Mouse (Mus musculus) heart, postnatal 0 days (tissue): ENCODE data around the gene Fzd7. TPM values are rescaled to one million over a fixed set of nuclear protein-coding genes. Genes with fewer than 3 reads are reported as not detected.

Source experiments
- ATAC-seq: fragments of 200-750 bp; cut with Nextera tagmentation; 2 replicates; pipeline ENCODE4 v1.8.0; 2017; ENCODE audit warnings: low read depth, moderate number of reproducible peaks, moderate library complexity; ENCODE audit not compliant: insufficient read depth
- DNase-seq: peaks from one replicate; pipeline ENCODE4 v3.0.0-alpha.2; 2016; ENCODE audit warnings: low spot score
- H3K27ac ChIP-seq: fragments of 300-500 bp; sonication (generic); 2 replicates; pipeline ENCODE4 v1.5.1; 2014; ENCODE audit warnings: low read depth, mild to moderate bottlenecking
- H3K27me3 ChIP-seq: fragments of 300-500 bp; sonication (generic); 2 replicates; pipeline ENCODE4 v1.6.1; 2014; ENCODE audit warnings: low read length, mixed read lengths; ENCODE audit not compliant: control insufficient read depth, insufficient read depth
- H3K36me3 ChIP-seq: fragments of 300-500 bp; sonication (generic); replicated peaks from 2 replicates; pipeline ENCODE4 v1.6.1; 2014; ENCODE audit warnings: low read length, mixed read lengths; ENCODE audit not compliant: control insufficient read depth, insufficient read depth
- H3K4me1 ChIP-seq: fragments of 300-500 bp; sonication (generic); 2 replicates; pipeline ENCODE4 v1.6.1; 2014; ENCODE audit warnings: antibody characterized with exemption; ENCODE audit not compliant: control insufficient read depth, insufficient read depth
- H3K4me2 ChIP-seq: fragments of 300-500 bp; sonication (generic); 2 replicates; pipeline ENCODE4 v1.6.1; 2014; ENCODE audit warnings: low read depth, mild to moderate bottlenecking, low read length, moderate library complexity
- H3K4me3 ChIP-seq: fragments of 300-500 bp; sonication (generic); 2 replicates; pipeline ENCODE4 v1.5.1; 2014; ENCODE audit warnings: low read depth, low read length
- H3K9ac ChIP-seq: fragments of 300-500 bp; sonication (generic); replicated peaks from 2 replicates; pipeline ENCODE4 v1.6.1; 2014; ENCODE audit warnings: low read depth, low read length, mixed read lengths
- H3K9me3 ChIP-seq: fragments of 300-500 bp; sonication (generic); replicated peaks from 2 replicates; pipeline ENCODE4 v1.6.1; 2016; ENCODE audit warnings: low read length; ENCODE audit not compliant: control insufficient read depth
- CTCF ChIP-seq: IDR thresholded peaks from 2 replicates; pipeline ENCODE4 v1.5.1; 2016; ENCODE audit warnings: antibody characterized with exemption, control low read depth, low read depth
- EP300 ChIP-seq: IDR thresholded peaks from 2 replicates; pipeline ENCODE4 v1.6.1; 2016; ENCODE audit warnings: antibody characterized with exemption, low read depth
- whole genome bisulfite sequencing: fragments of 180-500 bp; shearing (Covaris S2); extraction: QIAGEN DNeasy Blood & Tissue Kit; methylation state at CpG from one replicate; pipeline ENCODE4 v1.1.7; 2014; 5-methylcytosine and 5-hydroxymethylcytosine counted together
- polyA plus RNA-seq: library from polyadenylated mRNA; unstranded; fragments of >200 nt; fragmentation: Nextera tagmentation; extraction: Ambion mirVana; gene quantifications from 2 replicates; pipeline ENCODE4 v1.2.1, GENCODE M21; 2015
- total RNA-seq: library from RNA; depleted of rRNA; stranded (reverse); fragments of >200 nt; gene quantifications from 2 replicates; pipeline ENCODE4 v1.2.3, GENCODE M21; 2014; ENCODE audit warnings: low replicate concordance

Fzd7 gene
- total and polyA plus RNA-seq, 2 experiments from 2014 or later = 1.0 to 9.0 TPM

DNA sequence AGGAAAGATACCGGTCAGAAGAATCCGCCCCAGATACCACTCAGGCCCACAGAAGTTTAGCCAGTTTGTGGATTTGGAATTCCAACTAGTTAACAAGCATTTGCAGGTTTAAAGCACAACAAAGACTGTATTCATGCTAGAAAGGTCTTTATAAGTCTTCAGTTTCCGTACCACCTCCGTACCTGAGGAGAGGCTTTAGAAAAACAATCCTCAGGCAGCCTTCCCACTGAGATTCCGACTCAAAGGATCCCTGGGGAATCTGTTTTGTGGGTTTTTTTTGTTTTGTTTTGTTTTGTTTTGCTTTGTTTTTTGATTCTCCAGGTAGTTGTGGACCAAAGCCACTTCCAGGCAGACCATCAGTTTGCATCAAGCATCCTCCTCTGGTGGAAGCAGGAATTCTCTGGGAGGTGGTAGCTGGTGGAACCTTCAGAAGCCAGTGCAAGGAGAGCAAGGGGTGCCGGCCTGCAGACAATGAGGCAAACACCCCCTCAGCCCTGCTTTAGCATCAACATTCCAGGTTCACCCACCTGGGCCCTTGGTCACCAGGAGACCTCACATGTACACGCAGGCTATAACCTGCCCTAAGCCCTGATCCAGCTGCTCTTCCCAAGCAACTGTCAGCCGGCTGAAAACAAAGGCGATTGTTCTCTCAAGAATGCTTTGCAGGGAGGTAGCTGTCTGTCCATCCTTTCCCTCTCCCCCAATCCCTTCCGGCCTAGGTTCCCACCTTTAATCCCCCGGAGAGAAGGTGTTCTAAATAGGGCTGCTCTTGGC, 33.5 kb upstream of the Fzd7 start:
- WGBS = 59% methylated on average over 11 of the region's 11 CpGs
- no peak overlapping the region for H3K4me3 ChIP-seq
- H3K27ac ChIP-seq = no peak overlapping the region
- no peak overlapping the region for H3K9ac ChIP-seq
- no peak for DNase-seq
- peaks cover 8% of the 10 kb centered on the region; the same call in 1 of the 2 replicates for H3K4me1 ChIP-seq
- peaks cover 7% of the 10 kb centered on the region; the same call in 1 of the 2 replicates for H3K27me3 ChIP-seq
- TF ChIP-seq EP300 = no peak
- TF ChIP-seq CTCF = no peak
- H3K9me3 ChIP-seq = no peaks in the 10 kb centered on the region
- no peak for ATAC-seq
- H3K36me3 ChIP-seq = no peaks in the 10 kb centered on the region
- no peak overlapping the region for H3K4me2 ChIP-seq

DNA sequence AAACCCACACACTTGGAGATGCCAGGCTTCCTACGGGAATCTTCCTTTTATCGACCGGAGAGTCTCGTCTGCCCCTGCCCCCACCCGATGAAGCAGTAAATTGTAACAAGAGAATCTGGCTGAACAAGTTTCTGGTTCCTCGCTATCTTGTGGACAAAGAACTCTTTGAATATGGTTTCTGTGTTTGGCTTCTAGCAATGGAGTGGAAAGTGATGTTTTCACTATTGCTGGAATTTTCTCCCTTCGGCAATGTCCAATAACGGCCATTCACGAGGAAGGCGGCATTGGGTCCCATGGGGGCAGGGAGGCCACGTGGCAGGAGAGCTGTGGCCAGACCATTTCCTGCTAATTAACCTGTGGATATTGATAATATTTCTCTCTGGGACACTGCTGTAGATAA, 32.8 kb upstream of the Fzd7 start:
- peaks cover 5% of the 10 kb centered on the region; the same call in 1 of the 2 replicates for H3K4me1 ChIP-seq
- no peak overlapping the region for H3K4me2 ChIP-seq
- H3K9ac ChIP-seq = no peak overlapping the region
- no peak for DNase-seq
- no peak for TF ChIP-seq EP300
- TF ChIP-seq CTCF = no peak
- H3K4me3 ChIP-seq = no peak overlapping the region
- no peak overlapping the region for H3K27ac ChIP-seq
- H3K27me3 ChIP-seq = peaks cover 7% of the 10 kb centered on the region; the same call in 1 of the 2 replicates
- H3K9me3 ChIP-seq = no peaks in the 10 kb centered on the region
- no peak for ATAC-seq
- no peaks in the 10 kb centered on the region for H3K36me3 ChIP-seq
- WGBS = 35% methylated on average over 11 of the region's 11 CpGs

- H3K4me3 ChIP-seq = no peak overlapping the region
- DNase-seq (no peak), ATAC-seq (no peak)
- H3K9ac ChIP-seq = no peak overlapping the region
- TF ChIP-seq CTCF (no peak), EP300 (no peak)
- H3K27ac ChIP-seq = no peak overlapping the region
- no peaks in the 10 kb centered on the region for H3K4me1 ChIP-seq
- no peaks in the 10 kb centered on the region for H3K36me3 ChIP-seq
- H3K27me3 ChIP-seq = peaks cover 9% of the 10 kb centered on the region; the same call in 1 of the 2 replicates
- H3K4me2 ChIP-seq = no peak overlapping the region
- no peaks in the 10 kb centered on the region for H3K9me3 ChIP-seq
- whole genome bisulfite sequencing = 82% methylated on average over 11 of the region's 11 CpGs
Measured at GRCm38 (mm10) chr1:59450896-59451295, 31.3 kb upstream of the Fzd7 start.

GRCm38 (mm10) chr1:59451584-59451983, 30.6 kb upstream of the Fzd7 start:
- DNase-seq (no peak), ATAC-seq (no peak)
- WGBS = 29% methylated on average over 9 of the region's 9 CpGs
- Histone ChIP-seq H3K9ac (no peak overlapping the region), H3K4me1 (no peaks in the 10 kb centered on the region), H3K27me3 (peaks cover 14% of the 10 kb centered on the region; the same call in 1 of the 2 replicates), H3K9me3 (no peaks in the 10 kb centered on the region), H3K36me3 (no peaks in the 10 kb centered on the region), H3K4me2 (no peak overlapping the region), H3K4me3 (no peak overlapping the region), H3K27ac (no peak overlapping the region)
- TF ChIP-seq CTCF (no peak), EP300 (no peak)

DNA sequence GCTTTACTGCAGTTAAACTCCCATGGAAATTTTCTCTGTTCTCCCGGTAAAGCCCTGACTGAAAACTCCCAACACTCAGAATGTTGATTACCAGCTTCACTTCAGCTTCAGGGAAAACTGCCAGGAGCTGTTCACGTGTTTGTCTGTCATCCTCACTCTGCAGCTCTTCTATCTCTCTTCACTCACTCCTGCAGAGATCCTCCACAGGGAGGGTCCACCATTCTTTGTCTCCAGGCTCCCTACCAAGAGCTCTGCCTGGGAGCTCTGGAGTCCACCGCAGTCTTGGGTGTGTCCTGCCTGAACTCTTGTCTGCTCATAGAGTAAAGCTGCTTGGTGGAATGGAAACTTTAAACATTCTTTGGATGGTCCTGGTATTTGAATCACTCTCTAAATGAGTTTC, 25.4 kb upstream of the Fzd7 start:
- no peak overlapping the region for H3K27ac ChIP-seq
- DNase-seq (no peak), ATAC-seq (no peak)

DNA sequence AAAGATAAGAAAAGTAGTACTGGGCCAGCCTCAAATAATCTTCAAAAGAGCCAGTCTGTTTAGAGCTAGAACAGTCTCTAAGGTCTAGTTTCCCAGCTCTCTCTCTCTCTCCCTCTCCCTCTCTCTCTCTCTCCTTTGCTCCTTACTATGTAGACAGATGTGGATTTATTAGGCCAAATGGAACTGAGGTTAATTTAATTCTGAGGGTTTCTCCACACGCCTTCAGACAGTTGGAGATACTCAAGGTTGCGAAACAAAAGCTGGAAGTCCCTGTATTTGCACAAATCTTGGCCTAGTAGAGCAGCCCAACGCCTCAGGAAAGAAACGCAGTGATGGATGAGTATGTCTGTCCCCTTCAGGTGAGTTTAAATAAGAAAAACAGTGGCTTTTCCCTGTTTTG, 24.4 kb upstream of the Fzd7 start:
- H3K36me3 ChIP-seq = no peaks in the 10 kb centered on the region
- no peak overlapping the region for H3K27ac ChIP-seq
- no peak overlapping the region for H3K9ac ChIP-seq
- no peaks in the 10 kb centered on the region for H3K4me1 ChIP-seq
- H3K4me2 ChIP-seq = no peak overlapping the region
- no peak for TF ChIP-seq CTCF
- TF ChIP-seq EP300 = no peak
- H3K9me3 ChIP-seq = no peaks in the 10 kb centered on the region
- no peak overlapping the region for H3K4me3 ChIP-seq
- no peak for DNase-seq
- no peak for ATAC-seq
- 76% methylated on average over 4 of the region's 4 CpGs for WGBS
- 0 out of 2 replicates have a peak, but pooled peaks cover 7% of the 10 kb centered on the region for H3K27me3 ChIP-seq

More for the DNA sequence above, 25.4 kb upstream of the Fzd7 start:
- WGBS = 14% methylated on average over 3 of the region's 3 CpGs
- H3K4me2 ChIP-seq = no peak overlapping the region
- no peak overlapping the region for H3K4me3 ChIP-seq
- no peaks in the 10 kb centered on the region for H3K9me3 ChIP-seq
- TF ChIP-seq EP300 = no peak
- no peak for TF ChIP-seq CTCF
- 0 out of 2 replicates have a peak, but pooled peaks cover 7% of the 10 kb centered on the region for H3K27me3 ChIP-seq
- no peaks in the 10 kb centered on the region for H3K4me1 ChIP-seq
- no peaks in the 10 kb centered on the region for H3K36me3 ChIP-seq
- H3K9ac ChIP-seq = no peak overlapping the region
